In genomic region chr19:38124401-38125218, GRCm38 (mm10) we compare ENCODE assay signal across 8 mouse cellular contexts. TPM values are rescaled to one million over a fixed set of nuclear protein-coding genes. Genes with fewer than 3 reads are reported as not detected.
DNase-seq lines count a peak whose midpoint lies in the region; ATAC-seq and TF ChIP-seq lines count a peak whose summit lies in the region.

No protein-coding gene starts in this region.

- no peak for TF ChIP-seq CTCF in liver, postnatal 0 days (IDR thresholded peaks at IDR 0.05; ENCODE audit: low read depth)
- TF ChIP-seq CTCF in olfactory bulb, adult 2 months (IDR thresholded peaks at IDR 0.05; ENCODE audit: insufficient read depth, low read depth, low read length), result no peak

- peak overlapping the region; percentile 89 for H3K4me2 ChIP-seq in hindbrain, embryonic 16.5 days (ENCODE audit: low read length)
- H3K4me2 ChIP-seq in liver, postnatal 0 days (ENCODE audit: low read depth, low read length), result peak overlapping the region; percentile 69

- H3K27me3 ChIP-seq in hindbrain, embryonic 16.5 days (replicated peaks; ENCODE audit: control insufficient read depth, insufficient read depth, low read length), result peaks cover 4% of the 10 kb centered on the region; the same call in 1 of the 2 replicates
- H3K27me3 ChIP-seq in liver, postnatal 0 days (ENCODE audit: insufficient read depth, low read length), result peaks cover 10% of the 10 kb centered on the region; the same call in 1 of the 2 replicates

- TF ChIP-seq EP300 in liver, postnatal 0 days (IDR thresholded peaks at IDR 0.05; ENCODE audit: low read depth), result no peak

- no peaks in the 10 kb centered on the region for H3K36me3 ChIP-seq in hindbrain, embryonic 16.5 days (ENCODE audit: control insufficient read depth, insufficient read depth, low read length)
- no peaks in the 10 kb centered on the region for H3K36me3 ChIP-seq in liver, postnatal 0 days (replicated peaks; ENCODE audit: insufficient read depth, low read length)

- WGBS in hindbrain, embryonic 16.5 days, result 1% methylated on average over 63 of the region's 77 CpGs
- 2% methylated on average over 59 of the region's 77 CpGs for WGBS in liver, postnatal 0 days (ENCODE audit: insufficient replicate concordance)
- WGBS in olfactory bulb, adult 2 months, result under 1% methylated on average over 75 of the region's 77 CpGs

- H3K27ac ChIP-seq in brown adipose tissue, adult 24 weeks (replicated peaks; ENCODE audit: low read depth, low read length), result no peak overlapping the region
- no peak overlapping the region for H3K27ac ChIP-seq in hindbrain, embryonic 16.5 days (ENCODE audit: low read depth, low read length)
- peak overlapping the region; percentile 100 for H3K27ac ChIP-seq in liver, postnatal 0 days (ENCODE audit: low read depth)
- H3K27ac ChIP-seq in olfactory bulb, adult 2 months (ENCODE audit: insufficient read depth, low read depth, low read length), result no peak overlapping the region

- peak overlapping the region; percentile 70 for H3K9ac ChIP-seq in hindbrain, embryonic 16.5 days (ENCODE audit: low read depth, low read length)
- peak overlapping the region; percentile 71 for H3K9ac ChIP-seq in liver, postnatal 0 days (replicated peaks)

- ATAC-seq in hindbrain, embryonic 16.5 days, result peak; percentile 86
- ATAC-seq in liver, postnatal 0 days, result peak; percentile 78

- TF ChIP-seq POLR2A in olfactory bulb, adult 2 months (IDR thresholded peaks at IDR 0.05; ENCODE audit: insufficient read depth, low read depth, low read length), result no peak

- DNase-seq in adrenal gland, adult 2 months, result peak; percentile 49
- DNase-seq in adrenal gland, adult 8-10 months, result no peak
- peak; percentile 40 for DNase-seq in gastrocnemius, postnatal 14 days
- peak; percentile 86 for DNase-seq in liver, postnatal 0 days
- no peak for DNase-seq in B cell, adult 2 months

- H3K4me3 ChIP-seq in brown adipose tissue, adult 24 weeks (ENCODE audit: insufficient read depth, low read depth, low read length), result peak overlapping the region; percentile 55
- H3K4me3 ChIP-seq in hindbrain, embryonic 16.5 days (ENCODE audit: low read length), result peak overlapping the region; percentile 62
- H3K4me3 ChIP-seq in liver, postnatal 0 days (ENCODE audit: low read depth, low read length), result peak overlapping the region; percentile 46
- H3K4me3 ChIP-seq in olfactory bulb, adult 2 months (ENCODE audit: insufficient read depth, low read depth, low read length), result peak overlapping the region; percentile 48

- no peaks in the 10 kb centered on the region for H3K4me1 ChIP-seq in brown adipose tissue, adult 24 weeks (ENCODE audit: control insufficient read depth, insufficient read depth, insufficient read length, low read length)
- H3K4me1 ChIP-seq in hindbrain, embryonic 16.5 days (ENCODE audit: control insufficient read depth, insufficient read depth, low read depth, low read length), result peaks cover 4% of the 10 kb centered on the region; the same call in 1 of the 2 replicates
- peaks cover 3% of the 10 kb centered on the region; the same call in 1 of the 2 replicates for H3K4me1 ChIP-seq in liver, postnatal 0 days (ENCODE audit: insufficient read depth)
- H3K4me1 ChIP-seq in olfactory bulb, adult 2 months (ENCODE audit: control insufficient read depth, insufficient read depth, low read length), result peaks cover 3% of the 10 kb centered on the region

- intact Hi-C loops in gastrocnemius, postnatal 14 days (cut with DNase I; ENCODE audit: low total_unique reads), result no loop called here

- no peaks in the 10 kb centered on the region for H3K9me3 ChIP-seq in hindbrain, embryonic 16.5 days (ENCODE audit: control insufficient read depth, low read length)
- no peaks in the 10 kb centered on the region for H3K9me3 ChIP-seq in liver, postnatal 0 days (ENCODE audit: low read length)

RNA-seq across cellular contexts. Expression of gene Rbp4, which starts 0.5 kb away (rescaled TPM):
- 10 to 100 TPM; 37.6 to 52.1 TPM for total RNA-seq in adrenal gland, adult 2 months (2021)
- 57.5 and 75.4 TPM in 2 replicates for polyA plus RNA-seq in adrenal gland, adult 2 months (2012; rRNA removed)
- 10 to 100 TPM; 16.6 to 48.0 (median 34.0) TPM for total RNA-seq in adrenal gland, adult 8-10 months (2022)
- polyA plus RNA-seq in brown adipose tissue, adult 24 weeks (2012; ENCODE audit: insufficient read depth, insufficient read length, missing spikeins), result 193 and 359 TPM in 2 replicates
- 1 to 10 TPM; 2.6 to 3.9 TPM for total RNA-seq in gastrocnemius, postnatal 14 days (2021)
- 8.4 and 10.4 TPM in 2 replicates for polyA plus RNA-seq in hindbrain, embryonic 16.5 days (2015; fragmentation: Nextera tagmentation; extraction: Ambion mirVana)
- polyA plus RNA-seq in liver, postnatal 0 days (2015; fragmentation: Nextera tagmentation; extraction: Ambion mirVana), result 7,568 and 8,084 TPM in 2 replicates
- not detected in 2 replicates for polyA plus RNA-seq in olfactory bulb, adult 2 months (2012; ENCODE audit: insufficient read depth, insufficient read length, low replicate concordance, missing spikeins)

RNA-seq across cellular contexts. Expression of gene Pde6c, which starts 8.0 kb away (rescaled TPM):
- total RNA-seq in adrenal gland, adult 2 months (2021), result not detected
- not detected in 2 replicates for polyA plus RNA-seq in adrenal gland, adult 2 months (2012; rRNA removed)
- total RNA-seq in adrenal gland, adult 8-10 months (2022), result not detected
- not detected in 2 replicates for polyA plus RNA-seq in brown adipose tissue, adult 24 weeks (2012; ENCODE audit: insufficient read depth, insufficient read length, missing spikeins)
- total RNA-seq in gastrocnemius, postnatal 14 days (2021), result not detected
- polyA plus RNA-seq in hindbrain, embryonic 16.5 days (2015; fragmentation: Nextera tagmentation; extraction: Ambion mirVana), result 0.24 and 0.34 TPM in 2 replicates
- 24.7 and 28.2 TPM in 2 replicates for polyA plus RNA-seq in liver, postnatal 0 days (2015; fragmentation: Nextera tagmentation; extraction: Ambion mirVana)
- not detected in 2 replicates for polyA plus RNA-seq in olfactory bulb, adult 2 months (2012; ENCODE audit: insufficient read depth, insufficient read length, low replicate concordance, missing spikeins)

RNA-seq across cellular contexts. Expression of gene Ffar4, which starts 27.7 kb away (rescaled TPM):
- total RNA-seq in adrenal gland, adult 2 months (2021), result 10 to 100 TPM; 13.3 to 14.2 TPM
- polyA plus RNA-seq in adrenal gland, adult 2 months (2012; rRNA removed), result 13.0 and 22.4 TPM in 2 replicates
- 1 to 10 TPM; 1.2 to 7.2 (median 4.5) TPM for total RNA-seq in adrenal gland, adult 8-10 months (2022)
- 13.8 and 36.9 TPM in 2 replicates for polyA plus RNA-seq in brown adipose tissue, adult 24 weeks (2012; ENCODE audit: insufficient read depth, insufficient read length, missing spikeins)
- total RNA-seq in gastrocnemius, postnatal 14 days (2021), result not detected
- 0.46 and 0.51 TPM in 2 replicates for polyA plus RNA-seq in hindbrain, embryonic 16.5 days (2015; fragmentation: Nextera tagmentation; extraction: Ambion mirVana)
- polyA plus RNA-seq in liver, postnatal 0 days (2015; fragmentation: Nextera tagmentation; extraction: Ambion mirVana), result 4.3 and 8.8 TPM in 2 replicates
- not detected in 2 replicates for polyA plus RNA-seq in olfactory bulb, adult 2 months (2012; ENCODE audit: insufficient read depth, insufficient read length, low replicate concordance, missing spikeins)

Comparison
In these comparisons a context has a peak if more than half of its experiments do, and no peak if none do; other contexts are left out.
1. DNase-seq: peak in adrenal gland, adult 2 months (single experiment), gastrocnemius, postnatal 14 days (single experiment) and liver, postnatal 0 days (single experiment); none in adrenal gland, adult 8-10 months (single experiment) and B cell, adult 2 months (0 of 2).
2. RNA of gene Rbp4, which starts 0.5 kb away (polyA plus RNA-seq): 7,568 to 8,084 TPM in liver, postnatal 0 days; 193 to 359 TPM in brown adipose tissue, adult 24 weeks, 57.5 to 75.4 TPM in adrenal gland, adult 2 months, 8.4 to 10.4 TPM in hindbrain, embryonic 16.5 days and not detected in olfactory bulb, adult 2 months; every median in the first group is over 10 times any median in the second.
3. RNA of gene Pde6c, which starts 8.0 kb away (polyA plus RNA-seq): 24.7 to 28.2 TPM in liver, postnatal 0 days; 0.24 to 0.34 TPM in hindbrain, embryonic 16.5 days, not detected in adrenal gland, adult 2 months, not detected in brown adipose tissue, adult 24 weeks and not detected in olfactory bulb, adult 2 months; every median in the first group is over 10 times any median in the second.
4. Peak in every context shown above with its lines, with median percentiles within 50 percentile points of each other: H3K4me3 ChIP-seq.